Mouse (Mus musculus) retina, postnatal 7 days (tissue): ENCODE results near the gene Uri1.

Experiments used
- DNase-seq: peaks from one replicate; pipeline ENCODE4 v3.0.0-alpha.2; 2012; ENCODE audit warnings: low read depth, low spot score

The Uri1 gene

DNA sequence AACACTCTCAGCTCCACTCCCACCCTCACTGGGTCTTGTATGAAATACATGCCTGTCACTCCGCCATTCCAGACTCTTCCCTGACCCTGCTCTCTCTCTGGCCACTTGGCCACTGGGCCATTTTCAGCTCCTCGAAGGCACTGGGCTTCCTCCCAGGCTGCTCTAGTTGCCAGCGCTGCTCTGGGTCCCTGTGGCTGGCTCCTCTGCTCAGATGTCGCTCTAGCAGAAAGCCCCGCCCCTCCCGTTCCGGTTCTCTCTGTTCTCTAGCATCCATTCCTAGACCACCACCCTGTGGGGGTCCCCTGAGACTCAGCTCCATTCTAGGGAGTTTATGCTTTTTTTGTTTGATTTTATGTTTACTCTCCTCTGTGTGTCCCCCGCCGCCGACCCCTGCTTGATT is 104.4 kb downstream of the Uri1 start:
- DNase-seq, result no peak

DNA sequence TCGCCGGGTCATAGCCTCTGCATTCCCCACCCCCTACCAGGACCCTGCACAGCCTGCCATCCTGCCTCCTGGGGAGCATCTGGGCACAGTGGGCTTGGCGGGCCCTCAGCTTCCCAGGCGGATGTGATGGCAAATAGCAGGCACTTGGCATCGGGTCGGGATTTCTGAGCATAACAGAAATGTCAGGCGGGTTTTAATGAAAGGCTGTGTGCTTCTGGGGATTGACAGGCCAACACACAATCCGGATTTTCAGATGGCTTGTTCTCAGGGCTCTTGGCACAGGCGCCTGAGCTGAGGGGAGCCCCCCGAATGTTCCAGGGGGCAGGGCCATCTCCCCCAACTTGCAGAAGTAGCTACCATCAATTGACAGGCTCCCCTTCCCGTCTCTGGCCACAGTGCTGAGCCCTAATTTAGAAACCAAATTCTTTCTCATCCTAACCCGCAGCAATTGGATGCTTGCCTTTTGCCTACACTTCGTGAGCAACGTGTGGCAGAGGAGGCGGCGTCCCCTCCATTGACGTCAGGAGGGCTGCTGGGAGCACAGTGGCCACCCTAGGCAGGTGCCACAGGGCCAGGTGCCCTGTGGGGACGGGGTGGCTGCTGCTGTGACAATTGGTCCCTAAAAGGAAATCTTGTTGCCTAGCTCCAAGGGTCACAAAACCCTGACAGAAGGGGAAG is 106.5 kb downstream of the Uri1 start:
- no peak for DNase-seq

DNA sequence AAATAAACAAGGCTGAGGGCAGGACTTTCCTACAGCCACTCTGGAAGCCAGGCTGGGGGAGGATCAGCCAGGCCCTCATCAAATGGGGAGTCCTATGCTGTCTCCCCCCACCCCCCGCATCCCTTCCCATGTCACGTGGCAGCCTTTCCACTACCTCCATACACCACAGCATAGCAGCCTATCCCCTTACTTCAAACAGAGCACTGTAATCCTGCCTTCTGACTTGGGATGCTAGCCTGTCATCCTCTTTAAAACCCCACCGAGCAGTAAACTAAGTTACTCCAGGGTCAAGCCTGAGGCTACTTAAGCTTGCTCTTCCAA is 111.6 kb downstream of the Uri1 start:
- no peak for DNase-seq

DNA sequence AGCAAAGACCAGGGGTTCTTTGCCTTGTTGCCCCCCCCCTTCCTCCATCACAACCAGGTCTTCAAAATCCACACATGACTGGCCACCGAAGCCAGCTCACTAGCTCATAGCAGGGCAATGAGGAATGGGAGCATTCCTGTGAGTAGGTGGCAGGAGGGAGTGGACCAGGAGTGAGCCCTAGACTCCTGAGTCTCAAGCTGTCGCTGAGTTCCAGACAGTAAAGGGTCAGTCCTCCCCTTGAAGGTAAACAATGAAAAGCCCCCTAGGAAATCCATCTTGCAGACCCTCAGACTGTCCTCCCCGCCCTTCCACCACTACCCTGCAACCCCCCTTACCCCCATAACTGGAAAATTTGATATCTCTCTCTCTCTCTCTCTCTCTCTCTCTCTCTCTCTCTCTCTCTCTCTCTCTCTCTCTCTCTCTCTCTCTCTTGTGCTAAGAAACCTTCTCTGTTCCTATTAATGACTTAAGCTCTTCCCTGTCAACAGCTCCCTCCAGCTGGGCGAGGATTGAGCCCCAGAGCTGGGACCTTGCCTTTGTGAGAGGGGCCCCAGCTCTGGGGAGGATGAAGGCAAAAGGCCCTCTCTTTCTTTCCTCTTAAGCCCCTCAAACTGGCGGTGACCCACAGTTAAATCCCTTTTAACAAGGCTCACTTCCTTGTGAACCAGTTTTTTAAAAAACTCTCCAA is 112.1 kb downstream of the Uri1 start:
- no peak for DNase-seq

DNA sequence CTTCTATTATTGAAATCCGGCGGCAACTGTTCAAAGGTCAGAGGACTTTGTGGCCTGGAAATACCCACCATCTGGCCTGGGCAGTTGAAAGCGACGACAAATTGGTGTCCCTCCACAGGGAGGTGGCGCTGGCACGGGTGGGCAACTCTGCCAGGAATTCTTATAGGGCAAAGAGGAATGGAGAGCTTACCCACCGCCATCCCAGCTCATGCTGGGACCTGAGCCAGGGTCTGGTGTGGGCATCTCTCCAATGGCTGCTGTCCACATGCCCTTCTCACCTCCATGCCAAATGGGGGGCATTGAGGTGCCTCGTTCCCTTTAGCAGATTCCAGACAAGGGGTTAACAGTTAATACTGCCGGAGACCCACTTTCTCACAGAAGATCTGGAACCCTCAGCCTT is 113.2 kb downstream of the Uri1 start:
- no peak for DNase-seq
